Mouse (Mus musculus): ENCODE measurements around the gene Myl6b.

DNA sequence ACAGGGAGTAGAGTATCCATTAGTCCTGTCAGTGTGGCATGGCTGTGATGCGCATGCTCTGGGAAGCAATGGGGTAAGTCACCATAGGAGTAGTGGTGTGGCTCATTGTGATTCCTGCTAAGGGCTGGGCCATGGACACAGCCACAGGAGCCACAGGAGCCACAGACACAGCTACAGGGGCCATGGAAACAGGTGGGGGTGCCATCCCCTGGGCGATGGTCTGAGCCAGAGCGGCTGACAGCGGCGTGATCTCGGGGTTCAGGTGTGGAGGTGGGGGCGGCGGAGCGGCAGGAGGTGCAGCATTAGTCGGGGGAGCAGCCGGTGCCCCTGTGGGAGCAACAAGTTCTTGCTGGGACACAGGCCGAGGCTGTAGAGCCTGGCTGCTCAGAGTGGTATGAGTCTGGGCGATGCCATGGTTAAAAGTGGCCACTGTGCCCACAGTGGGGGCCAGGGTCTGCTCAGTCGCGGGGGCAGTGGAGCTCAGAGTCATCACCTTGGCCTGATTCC is 45.7 kb upstream of the Myl6b start:
- TF ChIP-seq CTCF (IDR thresholded peaks at IDR 0.05; ENCODE audit: insufficient read depth, low read depth, low read length) = no peak
- no peak for TF ChIP-seq POLR2A (IDR thresholded peaks at IDR 0.05; ENCODE audit: insufficient read depth, low read depth, low read length)

All from olfactory bulb, adult 2 months (tissue).